Mouse (Mus musculus): Measurements from ENCODE around the gene Rab26.

Gene Rab26
- long read RNA-seq, experiment 1: 0 reads
- long read RNA-seq, experiment 2: 0 reads

DNA sequence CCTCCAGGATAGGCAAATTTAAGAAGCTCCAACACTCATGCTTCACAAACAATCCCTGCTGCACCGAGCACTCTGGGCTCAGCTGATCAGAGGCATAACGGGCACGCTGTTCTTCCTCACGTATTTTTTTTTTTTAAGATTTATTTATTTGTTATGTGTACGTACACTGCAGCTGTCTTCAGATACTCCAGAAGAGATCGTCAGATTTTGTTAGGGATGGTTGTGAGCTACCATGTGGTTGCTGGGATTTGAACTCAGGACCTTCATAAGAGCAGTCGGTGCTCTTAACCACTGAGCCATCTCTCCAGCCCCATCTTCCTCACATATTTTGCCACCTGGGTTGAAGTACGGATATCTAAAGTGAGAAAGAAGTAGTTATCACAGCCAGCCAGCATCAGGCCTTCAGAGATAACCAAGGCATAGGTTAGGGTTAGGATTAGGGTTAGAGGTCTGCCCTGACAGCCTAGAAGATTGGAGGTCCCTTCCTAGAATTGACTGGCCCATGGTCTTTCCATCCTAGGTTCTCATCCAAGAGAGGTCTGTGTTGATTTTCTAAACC is at the start of gene Rab26:
Gene Rab26 (minus strand): TSS at position 51 of the 559 bp plus-strand sequence.
- intact Hi-C loops (cut with DNase I): loop anchor here (5.0 kb wide), 1 partner anchor 47 kb away; the partner anchor contains the start of gene Caskin1

DNA sequence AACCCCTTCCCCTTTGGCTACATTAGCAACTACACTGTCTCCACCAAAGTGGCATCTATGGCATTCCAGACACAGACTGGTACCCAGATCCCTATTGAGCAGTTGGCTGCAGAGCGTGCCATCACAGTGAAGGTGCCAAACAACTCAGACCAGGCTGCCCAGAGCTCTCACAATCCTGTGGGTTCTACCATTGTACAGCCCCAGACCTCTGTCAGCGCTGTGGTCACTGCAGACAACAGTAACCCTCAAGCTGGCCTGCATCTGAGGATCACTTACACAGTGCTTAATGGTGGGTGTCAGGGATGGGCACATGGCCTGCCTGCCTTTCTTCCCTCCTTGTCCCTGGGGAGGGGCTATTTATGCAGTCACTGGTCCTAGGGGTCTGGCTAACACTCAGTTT is 46.3 kb upstream of the Rab26 start:
- intact Hi-C loops (cut with DNase I): no loop called here

- intact Hi-C loops (cut with DNase I): no loop called here
These were observed 45.5 kb upstream of the Rab26 start for GRCm38 (mm10) chr17:24579532-24579931.

DNA sequence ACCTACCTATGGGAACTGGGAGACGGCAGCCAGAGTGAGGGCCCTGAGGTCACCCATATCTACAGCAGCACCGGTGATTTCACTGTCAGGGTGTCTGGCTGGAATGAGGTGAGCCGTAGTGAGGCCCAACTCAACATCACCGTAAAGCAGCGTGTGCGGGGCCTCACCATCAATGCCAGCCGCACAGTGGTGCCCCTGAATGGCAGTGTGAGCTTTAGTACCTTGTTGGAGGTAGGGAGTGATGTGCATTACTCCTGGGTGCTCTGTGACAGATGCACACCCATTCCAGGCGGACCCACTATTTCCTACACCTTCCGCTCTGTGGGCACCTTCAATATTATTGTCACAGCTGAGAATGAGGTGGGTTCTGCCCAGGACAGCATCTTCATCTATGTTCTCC is 39.8 kb upstream of the Rab26 start:
- intact Hi-C loops (cut with DNase I): no loop called here

GRCm38 (mm10) chr17:24572651-24573245 is 38.7 kb upstream of the Rab26 start:
- intact Hi-C loops (cut with DNase I): no loop called here

DNA sequence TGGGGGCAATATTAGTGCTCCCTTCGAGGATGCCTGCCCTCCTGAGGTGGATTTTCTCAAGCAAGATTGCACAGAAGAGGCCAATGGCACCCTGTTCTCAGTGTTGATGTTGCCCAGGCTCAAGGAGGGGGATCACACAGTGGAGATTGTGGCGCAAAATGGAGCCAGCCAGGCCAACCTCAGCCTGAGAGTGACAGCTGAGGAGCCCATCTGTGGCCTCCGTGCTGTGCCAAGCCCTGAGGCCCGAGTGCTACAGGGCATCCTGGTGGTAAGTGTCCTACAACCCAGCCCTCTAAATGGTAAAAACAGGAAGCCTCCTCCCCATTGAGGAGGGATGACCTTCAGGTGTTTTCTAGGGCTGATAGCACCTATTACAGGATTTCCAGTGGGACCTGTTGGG is 35.8 kb upstream of the Rab26 start:
- intact Hi-C loops (cut with DNase I): no loop called here

DNA sequence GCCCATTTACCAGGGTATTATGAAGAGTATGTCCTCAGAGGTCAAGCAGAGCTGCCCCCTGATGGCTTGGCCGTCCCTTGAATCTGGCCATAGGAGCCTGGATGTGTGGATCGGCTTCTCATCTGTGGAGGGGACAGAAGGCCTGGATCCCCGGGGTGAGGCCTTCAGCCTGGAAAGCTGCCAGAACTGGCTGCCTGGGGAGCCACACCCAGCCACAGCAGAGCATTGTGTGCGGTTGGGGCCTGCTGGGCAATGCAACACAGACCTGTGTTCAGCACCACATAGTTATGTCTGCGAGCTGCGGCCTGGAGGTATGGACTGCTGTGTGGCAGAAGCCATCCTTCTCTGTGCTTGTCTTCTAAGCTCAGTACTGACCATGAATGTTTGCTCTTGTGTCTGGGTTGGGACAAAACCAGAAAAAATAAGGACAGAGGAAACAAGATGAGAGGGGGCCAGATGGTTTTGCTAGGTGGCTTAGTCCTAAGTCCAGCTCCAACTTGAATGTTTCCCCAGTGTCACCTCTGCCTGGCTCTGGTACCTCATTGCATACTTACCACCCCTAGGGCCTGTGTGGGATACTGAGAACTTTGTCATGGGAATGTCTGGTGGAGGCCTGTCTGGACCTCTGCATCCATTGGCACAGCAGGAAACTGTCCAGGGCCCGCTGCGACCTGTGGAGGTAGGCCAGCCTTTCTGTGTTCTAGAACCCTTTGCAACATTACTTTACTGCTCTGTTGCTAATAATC is 33.2 kb upstream of the Rab26 start:
- intact Hi-C loops (cut with DNase I): no loop called here

DNA sequence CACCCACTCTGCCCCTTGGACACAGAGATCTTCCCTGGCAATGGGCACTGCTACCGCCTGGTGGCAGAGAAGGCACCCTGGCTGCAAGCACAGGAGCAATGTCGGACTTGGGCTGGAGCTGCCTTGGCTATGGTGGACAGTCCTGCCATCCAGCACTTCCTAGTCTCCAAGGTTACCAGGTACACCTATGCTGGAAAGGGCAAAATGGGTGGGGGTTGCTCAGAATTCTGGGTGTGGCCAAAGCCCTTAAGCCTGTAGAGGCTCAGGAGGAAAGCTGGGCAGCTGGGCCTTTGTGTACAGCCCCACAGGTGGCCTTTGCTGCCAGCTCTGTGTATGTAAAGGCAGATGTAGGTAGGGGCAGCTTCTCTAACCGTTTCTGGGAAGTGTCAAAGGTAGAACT is 31.8 kb upstream of the Rab26 start:
- intact Hi-C loops (cut with DNase I): no loop called here

- intact Hi-C loops (cut with DNase I): no loop called here
These were observed 31.1 kb upstream of the Rab26 start for GRCm38 (mm10) chr17:24565092-24565491.

DNA sequence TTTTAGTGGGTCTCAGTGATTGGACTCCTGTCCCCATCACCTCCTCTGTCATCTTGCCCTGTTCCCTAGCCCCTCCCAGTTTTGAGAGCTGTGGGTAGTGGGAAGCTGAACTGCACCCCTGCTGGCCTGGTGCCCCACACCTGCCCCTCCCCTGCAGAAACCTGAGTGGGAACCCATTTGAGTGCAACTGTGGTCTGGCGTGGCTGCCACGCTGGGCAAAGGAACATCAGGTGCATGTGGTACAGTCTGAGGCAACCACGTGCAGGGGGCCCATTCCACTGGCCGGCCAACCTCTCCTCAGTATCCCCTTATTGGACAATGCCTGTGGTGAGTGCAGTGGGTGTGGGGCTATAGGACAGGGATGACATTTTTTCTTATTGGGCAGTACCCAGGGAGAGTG is 30.4 kb upstream of the Rab26 start:
- intact Hi-C loops (cut with DNase I): no loop called here

GRCm38 (mm10) chr17:24563638-24564037 is 29.6 kb upstream of the Rab26 start:
- intact Hi-C loops (cut with DNase I): no loop called here

DNA sequence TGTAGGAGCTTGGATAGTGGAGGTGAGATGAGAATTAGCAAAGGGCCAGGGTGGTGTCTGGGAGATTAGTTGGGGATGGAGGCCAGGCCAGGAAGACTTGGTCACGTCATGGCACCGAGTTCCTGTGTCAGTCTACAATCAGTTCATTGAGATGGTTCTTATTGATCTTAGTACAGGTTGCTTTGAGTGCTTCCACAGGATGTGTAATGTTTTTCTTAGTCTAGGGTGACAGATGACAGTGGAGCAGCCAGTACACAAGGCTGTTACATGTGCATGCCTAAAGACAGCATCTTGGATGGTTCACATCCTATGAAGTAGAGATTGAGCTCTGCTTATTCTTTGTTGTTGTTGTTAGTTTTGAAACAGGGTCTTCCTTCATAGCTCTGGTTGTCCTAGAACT is 27.6 kb upstream of the Rab26 start:
- intact Hi-C loops (cut with DNase I): no loop called here

DNA sequence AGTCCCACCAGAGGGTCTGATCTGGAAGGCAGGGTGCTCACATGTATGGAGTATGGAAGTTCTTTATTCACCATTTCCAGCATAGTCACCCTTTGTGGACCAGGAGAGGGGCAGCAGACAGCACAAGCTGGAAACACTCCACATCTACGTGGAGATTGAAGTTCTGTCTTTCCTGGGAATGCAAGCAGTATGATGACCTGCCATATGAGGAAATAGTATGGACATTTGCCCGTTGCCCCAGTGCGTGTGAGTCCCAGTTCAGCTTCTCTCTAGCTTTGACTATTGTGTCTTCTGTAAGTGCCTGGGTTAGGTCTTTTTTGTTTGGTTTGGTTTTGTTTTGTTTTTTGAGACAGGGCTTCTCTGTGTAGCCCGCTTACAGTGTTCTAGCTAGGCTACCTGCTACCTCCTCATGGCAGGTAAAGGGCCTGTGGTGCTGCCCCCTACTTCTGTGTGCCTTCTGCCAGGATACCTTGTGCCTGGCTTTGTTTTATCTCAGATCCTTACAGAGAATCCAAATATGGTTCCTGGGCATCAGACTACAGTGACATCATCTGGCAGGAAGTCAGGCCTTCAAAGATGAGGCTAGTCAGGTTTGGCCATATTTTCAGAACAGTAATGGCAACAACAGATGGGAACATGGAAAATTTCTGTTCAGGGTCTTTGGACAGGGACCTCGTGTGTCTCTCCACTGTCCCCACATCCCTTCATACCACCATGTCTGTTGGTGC is 26.5 kb upstream of the Rab26 start:
- intact Hi-C loops (cut with DNase I): no loop called here

DNA sequence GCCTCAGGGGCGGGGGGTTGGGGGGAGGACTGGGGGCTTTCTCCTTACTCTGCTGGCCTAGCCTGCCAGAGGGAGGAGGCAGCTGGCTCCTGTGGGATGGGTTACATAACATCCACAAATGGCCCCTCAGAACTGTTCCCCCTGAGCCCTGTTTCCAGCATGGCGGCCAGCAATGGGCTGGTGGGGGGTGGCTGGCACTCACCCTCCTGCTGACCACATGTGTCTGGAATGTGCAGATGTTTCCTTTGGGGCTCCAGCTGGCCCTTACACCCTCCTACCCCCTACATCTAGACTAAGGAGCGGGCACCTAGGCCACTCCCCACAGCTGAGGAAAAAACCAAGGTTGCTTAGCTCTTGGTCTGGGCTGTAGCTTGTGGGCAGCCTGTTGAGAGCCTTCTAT is 25.1 kb upstream of the Rab26 start:
- intact Hi-C loops (cut with DNase I): no loop called here

GRCm38 (mm10) chr17:24558600-24559099 is 24.6 kb upstream of the Rab26 start:
- intact Hi-C loops (cut with DNase I): no loop called here

DNA sequence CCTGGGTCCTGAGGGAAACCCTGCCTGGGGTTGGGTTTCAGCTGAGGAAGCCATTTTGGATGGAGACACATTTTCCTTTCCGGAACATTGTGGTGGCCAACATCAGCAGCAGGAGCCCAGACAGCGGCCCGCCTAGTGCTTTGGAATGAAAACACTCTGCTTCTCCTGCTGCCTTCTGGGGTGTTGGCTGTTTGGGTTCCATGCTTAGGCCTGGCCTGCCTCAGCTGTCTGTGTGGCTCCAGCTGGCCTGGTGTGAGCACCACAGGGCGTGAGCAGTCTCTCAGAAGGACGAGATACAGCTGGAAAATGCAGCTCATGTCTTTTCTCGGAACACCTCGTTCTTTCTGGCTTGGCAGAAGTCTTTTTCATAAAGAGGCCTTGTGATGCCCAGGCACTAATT is 23.1 kb upstream of the Rab26 start:
- intact Hi-C loops (cut with DNase I): no loop called here

DNA sequence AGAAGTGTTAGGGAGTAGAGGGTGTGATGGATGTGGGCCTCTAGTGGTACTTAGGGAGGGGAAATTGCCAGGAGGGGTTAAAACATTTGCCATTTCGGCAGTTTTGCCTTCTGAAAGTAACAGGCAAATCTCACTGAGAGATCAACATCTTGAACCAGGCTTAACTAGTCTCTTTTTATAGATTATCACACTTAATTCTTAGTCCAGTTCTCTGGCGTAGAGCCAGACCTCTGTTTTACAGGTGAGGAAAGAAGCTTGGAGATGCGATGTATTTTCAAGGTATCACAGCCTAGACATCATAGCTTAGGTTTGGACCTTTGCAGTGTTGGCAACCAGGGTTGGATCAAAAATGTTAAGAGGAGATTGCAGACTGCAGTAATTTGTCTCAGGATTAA is 17.0 kb upstream of the Rab26 start:
- intact Hi-C loops (cut with DNase I): loop anchor here (5.0 kb wide), 1 partner anchor 101 kb away; the partner anchor contains the start of gene Slc9a3r2

DNA sequence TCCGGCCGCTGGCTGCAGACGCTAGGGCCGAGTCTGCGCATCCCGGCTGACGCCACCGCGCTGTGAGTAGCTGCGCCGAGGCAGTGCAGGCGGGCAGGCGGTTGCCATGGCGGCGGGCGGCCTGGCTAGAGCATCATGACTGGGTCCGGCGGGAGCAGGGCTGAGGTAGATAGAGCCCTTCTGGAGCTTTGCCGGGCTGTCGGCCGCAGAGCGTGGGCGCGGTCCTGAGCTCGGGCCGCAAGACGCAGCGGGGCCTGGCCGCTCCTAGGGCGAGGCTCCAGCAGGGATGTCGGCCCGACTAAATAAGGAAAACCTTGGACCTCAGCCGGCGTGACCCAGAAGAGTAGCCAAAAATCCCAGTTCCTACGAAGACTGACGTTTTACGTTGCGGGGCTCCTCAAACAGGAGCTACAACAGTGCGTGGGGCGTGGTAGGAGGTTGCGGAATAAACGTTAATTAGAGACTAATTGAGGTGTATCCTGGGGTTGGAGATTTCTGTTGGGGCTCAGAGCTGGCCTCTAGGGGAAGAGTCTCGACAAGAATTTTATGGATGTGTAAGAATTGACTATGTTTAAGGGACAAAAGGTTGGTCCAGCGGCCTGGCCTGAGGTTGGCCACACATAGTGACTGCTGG is 16.5 kb upstream of the Rab26 start:
- intact Hi-C loops (cut with DNase I): loop anchor here (5.0 kb wide), 1 partner anchor 102 kb away; the partner anchor contains the start of gene Slc9a3r2

DNA sequence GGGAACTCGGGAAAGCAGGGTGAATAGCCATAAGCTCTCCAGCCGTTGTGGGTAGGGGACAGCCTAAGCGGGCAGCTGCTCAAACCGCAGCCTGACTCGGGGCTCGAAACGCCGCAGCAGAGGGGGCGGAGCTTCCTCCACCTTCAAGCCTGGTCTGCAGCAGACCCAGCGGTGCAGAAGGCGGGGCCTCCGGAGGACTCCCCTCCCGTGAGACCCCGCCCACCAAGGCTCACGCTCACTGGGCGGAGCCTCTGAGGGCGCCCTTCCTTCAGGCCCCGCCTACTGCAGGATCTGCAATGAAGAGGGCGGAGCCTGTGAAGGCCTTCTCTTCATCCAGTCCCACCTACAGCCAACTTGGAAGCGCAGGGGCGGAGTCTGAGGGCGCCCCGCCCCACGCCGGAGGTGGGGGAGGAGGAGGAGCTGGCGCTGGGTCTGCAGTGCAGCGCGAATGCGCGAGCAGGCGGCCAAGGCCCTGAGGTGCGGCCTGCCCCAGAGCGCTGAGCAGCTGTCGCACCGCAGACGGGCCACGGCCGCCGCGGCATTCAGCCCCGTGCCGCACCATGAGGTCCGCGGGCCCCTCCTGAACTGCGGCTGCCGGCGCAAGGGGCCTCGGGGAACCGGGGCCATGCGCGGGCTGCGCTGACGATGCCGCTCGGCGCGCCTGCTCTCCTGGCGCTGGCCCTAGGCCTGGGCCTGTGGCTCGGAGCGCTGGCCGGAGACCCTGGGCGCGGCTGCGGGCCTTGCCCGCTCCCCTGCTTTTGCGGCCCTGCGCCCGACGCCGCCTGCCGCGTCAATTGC is 15.8 kb upstream of the Rab26 start, which contains the start of gene Pkd1:
Gene Pkd1 (plus strand): TSS at position 217 of the 798 bp plus-strand sequence.
- intact Hi-C loops (cut with DNase I): loop anchor here (5.0 kb wide), 1 partner anchor 102 kb away; the partner anchor contains the start of gene Slc9a3r2
